Mouse (Mus musculus) gastrocnemius, postnatal 36 days (tissue): ENCODE data around the gene Sesn1. TPM values are rescaled to one million over a fixed set of nuclear protein-coding genes. Genes with fewer than 3 reads are reported as not detected.
A peak's percentile ranks its signal among the peaks of the same experiment; 100 is the strongest.
"Not testable (repeated sequence)": the region's sequence is repeated elsewhere in the genome, so short reads cannot be mapped to it uniquely, and the experiment has no call there.

Source experiments
- DNase-seq, 2 experiments: peaks; one replicate each; pipeline ENCODE4 v3.0.0; 2022
- intact Hi-C: fragments of 180-260 bp; cut with DNase I; formaldehyde crosslinking; loops from one replicate; pipeline ENCODE4 v1.15.1; 2025
- total RNA-seq, 2 experiments: library from RNA; stranded (reverse); gene quantifications; 2 replicates each; pipeline ENCODE4 v1.2.3; 2021

The Sesn1 gene
- total RNA-seq, 2 experiments from 2014 or later, result 17.0 to 32.6 TPM

GRCm38 (mm10) chr10:41896865-41897264, 87.1 kb downstream of the Sesn1 start:
- intact Hi-C loops, result no loop called here
- DNase-seq, result no peak

GRCm38 (mm10) chr10:41901456-41901855, 91.7 kb downstream of the Sesn1 start:
- intact Hi-C loops, result no loop called here

GRCm38 (mm10) chr10:41901864-41902263, 92.1 kb downstream of the Sesn1 start:
- no peak for DNase-seq
- intact Hi-C loops, result no loop called here

More at GRCm38 (mm10) chr10:41901456-41901855, 91.7 kb downstream of the Sesn1 start:
- DNase-seq, result no peak

GRCm38 (mm10) chr10:41907473-41907872, 97.7 kb downstream of the Sesn1 start:
- intact Hi-C loops, result no loop called here
- DNase-seq, result no peak

GRCm38 (mm10) chr10:41907950-41908349, 98.2 kb downstream of the Sesn1 start:
- intact Hi-C loops, result no loop called here
- no peak for DNase-seq

GRCm38 (mm10) chr10:41908899-41909298, 99.2 kb downstream of the Sesn1 start:
- intact Hi-C loops, result no loop called here
- no peak for DNase-seq

- intact Hi-C loops, result no loop called here
- no peak for DNase-seq
Observed at GRCm38 (mm10) chr10:41912290-41912994, 102.7 kb downstream of the Sesn1 start.

GRCm38 (mm10) chr10:41926726-41927125, 117.0 kb downstream of the Sesn1 start:
- intact Hi-C loops, result no loop called here
- DNase-seq, result no peak

DNA sequence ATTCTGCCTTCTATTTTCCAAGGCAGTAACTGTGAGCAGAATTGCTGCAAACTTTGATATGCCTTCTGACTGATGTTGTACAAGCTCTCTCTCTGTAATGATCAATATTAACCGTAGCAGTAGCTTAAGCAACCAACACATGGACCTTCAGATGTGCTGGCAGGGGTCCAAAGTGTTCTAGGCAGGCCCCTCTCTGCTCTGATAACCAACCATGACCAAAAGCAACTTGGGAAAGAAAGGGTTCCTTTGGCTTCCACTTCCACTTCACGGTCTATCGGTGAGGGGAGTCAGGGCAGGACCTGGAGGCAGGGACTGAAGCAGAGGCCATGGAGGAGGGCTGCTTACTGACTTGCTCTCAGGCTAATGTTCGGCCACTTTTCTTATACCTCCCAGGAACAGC, 121.2 kb downstream of the Sesn1 start:
- DNase-seq, result no peak
- intact Hi-C loops, result no loop called here

DNA sequence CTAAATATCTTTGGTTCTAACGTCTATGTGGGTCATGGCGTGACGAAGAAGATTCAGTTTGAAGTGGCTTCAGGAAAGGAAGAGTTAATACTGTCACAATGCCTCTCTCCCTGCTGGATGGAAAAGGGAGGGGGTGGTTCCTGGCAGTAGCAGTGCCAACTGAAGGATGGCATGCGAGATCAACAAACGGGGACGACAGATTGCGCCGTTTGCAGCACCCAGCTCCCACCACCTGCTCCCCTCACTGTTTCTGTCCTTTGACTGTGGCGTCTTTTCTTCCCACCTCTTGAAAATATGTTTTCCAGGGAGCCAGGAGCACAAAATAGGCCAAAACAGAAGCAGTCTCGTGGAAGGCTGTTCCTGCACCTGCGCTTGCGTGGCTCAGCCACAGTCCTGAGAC, 122.2 kb downstream of the Sesn1 start:
- DNase-seq, result no peak
- intact Hi-C loops, result no loop called here

- intact Hi-C loops, result no loop called here
- no peak for DNase-seq
Observed at GRCm38 (mm10) chr10:41932943-41933342, 123.2 kb downstream of the Sesn1 start.

DNA sequence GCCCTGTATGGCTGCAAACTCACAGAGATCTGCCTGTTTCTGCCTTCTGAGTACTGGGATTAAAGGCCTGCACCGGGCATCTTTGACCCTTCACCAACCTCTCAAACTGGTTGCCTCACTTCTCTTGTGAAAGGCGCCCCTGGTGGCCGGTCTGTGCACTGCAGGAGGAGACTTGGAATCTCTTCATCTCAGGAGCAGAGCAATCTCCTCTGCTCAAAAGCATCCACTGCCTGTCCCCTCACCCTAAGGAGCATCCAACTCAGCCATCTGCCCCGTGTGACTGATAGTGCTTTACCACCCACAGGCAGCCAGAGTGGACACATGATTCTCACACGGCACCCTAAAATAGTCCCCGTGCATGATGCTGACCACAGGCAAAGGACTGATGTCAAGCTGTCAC, 123.8 kb downstream of the Sesn1 start:
- peak in 1 of 2 experiments; percentile 57 for DNase-seq
- intact Hi-C loops, result no loop called here

DNA sequence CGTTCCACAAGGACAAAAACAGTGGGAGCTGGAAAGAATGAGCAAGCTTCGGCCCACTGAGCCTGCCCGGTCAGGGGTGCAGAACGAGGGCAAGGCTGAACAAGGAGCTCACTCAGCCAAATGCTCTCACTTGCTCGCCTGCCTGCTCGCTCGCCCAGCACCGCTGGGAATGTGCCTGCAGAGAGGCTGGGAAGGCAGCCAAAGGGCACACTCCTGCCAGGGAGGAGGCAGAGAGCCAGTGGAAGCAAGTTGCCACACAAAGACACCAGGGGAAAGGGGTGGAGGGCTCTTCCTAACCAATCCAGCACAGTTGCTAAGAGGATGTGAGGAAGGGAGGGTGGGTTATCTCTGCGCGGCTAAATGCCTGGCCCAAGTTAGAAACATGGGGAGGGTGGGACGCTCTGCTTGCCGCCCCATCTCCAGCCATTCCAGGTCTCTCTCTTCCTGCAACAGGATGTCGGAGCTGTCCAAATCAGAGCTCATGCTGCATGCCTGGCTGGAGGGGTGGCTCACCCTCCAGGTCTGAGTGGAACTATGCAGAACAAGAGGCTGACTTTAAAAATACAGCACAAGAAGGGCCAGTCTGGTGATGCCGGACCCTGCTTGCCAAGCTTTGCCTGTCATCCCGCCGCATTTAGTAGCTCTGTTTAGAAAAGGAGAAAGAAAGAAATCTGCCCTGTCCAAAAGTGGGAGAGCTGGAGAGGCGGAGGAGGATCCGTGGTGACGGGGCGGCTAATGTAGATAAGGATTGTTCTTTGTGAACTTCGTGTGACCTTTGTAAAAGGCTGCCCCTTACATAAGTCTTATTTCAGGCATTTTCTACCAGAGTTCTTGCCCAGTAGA, 125.1 kb downstream of the Sesn1 start:
- intact Hi-C loops, result no loop called here
- DNase-seq, result peak; percentile 83 to 86

DNA sequence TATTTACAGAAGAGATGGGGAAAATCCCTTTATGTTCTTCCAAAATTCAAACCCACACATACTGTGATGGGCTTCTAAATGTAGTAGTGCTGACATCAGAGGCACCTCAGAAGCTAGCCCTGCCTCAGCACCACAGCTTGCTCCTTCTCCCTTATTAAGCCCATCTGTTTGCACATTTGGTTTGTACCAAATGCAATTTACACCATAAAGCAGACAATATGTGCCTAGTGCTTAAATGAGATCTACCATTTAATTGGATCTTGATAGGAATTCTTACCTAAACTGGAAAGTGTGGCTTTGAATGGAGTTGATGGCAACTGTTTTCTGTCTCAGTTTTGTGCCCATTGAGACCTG, 125.7 kb downstream of the Sesn1 start:
- DNase-seq, result no peak
- intact Hi-C loops, result no loop called here

DNA sequence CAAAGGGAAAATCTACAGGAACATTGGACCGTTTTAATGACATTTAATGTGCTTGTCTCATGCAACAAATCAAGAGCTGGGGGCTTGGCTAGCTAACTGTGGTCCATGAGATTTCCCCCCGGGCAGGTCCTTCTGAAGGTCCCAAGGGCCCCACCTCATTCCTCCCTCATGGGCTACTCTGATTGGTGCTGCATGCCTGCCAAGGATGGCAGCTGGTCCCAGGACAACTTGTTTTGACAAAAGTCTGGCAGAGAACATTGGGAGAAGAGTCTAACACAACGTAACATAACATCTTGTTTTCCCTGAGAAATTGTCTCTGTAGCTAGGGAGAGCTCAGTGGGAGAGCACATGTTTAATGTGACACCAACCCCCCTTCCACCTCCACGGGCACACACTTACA, 126.4 kb downstream of the Sesn1 start:
- intact Hi-C loops, result no loop called here

DNA sequence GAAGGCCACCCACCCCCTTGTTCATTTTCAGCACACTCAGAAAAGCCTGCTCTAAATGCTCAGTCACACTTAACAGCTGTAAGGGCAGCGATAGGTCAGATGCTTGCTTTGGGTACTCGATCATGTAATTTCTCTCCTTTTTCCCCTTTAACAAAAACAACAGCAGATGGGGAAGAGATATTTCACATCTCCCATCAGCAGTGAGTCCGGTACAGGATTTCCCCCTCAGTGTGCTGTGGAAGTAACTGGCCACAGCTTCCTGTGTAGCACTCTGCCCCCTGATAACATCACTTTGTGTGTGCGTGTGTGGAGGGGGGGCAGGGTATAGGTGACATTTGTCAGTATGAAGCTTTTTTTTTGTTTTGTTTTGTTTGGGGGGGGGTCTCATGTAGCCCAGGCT, 127.4 kb downstream of the Sesn1 start:
- intact Hi-C loops, result no loop called here
- no peak for DNase-seq

More for the DNA sequence above, 126.4 kb downstream of the Sesn1 start:
- peak in 1 of 2 experiments; percentile 21 for DNase-seq

GRCm38 (mm10) chr10:41939090-41939489, 129.4 kb downstream of the Sesn1 start:
- DNase-seq, result no peak
- intact Hi-C loops, result no loop called here

GRCm38 (mm10) chr10:41952354-41952753, 142.6 kb downstream of the Sesn1 start:
- DNase-seq, intact Hi-C loops: not testable (repeated sequence)

DNA sequence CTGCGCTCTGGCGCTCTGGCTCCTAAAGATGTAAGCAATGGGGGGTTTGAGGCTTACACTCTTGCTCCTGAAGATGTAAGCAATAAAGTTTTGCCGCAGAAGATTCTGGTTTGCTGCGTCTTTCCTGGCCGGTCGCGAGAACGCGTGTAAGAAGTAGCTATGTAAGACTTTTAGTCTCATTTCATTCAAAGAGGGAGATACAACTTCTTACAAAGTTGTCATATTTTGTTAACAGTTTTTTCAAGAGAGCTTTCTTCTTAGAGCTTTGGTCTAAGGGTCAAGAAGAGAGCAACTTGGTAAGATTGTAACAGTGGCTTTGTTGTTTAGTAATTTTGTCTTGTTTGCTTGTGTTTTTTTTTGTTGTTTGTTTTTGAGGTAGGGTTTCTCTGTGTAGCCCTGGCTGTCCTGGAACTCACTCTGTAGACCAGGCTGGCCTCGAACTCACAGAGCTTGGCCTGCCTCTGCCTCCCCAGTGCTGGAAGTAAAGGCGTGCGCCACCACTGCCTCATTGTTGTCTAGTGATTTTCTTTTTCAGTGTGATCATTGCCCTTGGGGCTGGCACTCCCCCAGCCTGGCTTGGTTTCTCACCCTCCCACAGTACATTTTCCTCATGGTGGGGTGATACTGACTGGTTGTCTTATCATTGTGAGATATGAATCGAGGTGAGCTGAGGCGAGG, 143.3 kb downstream of the Sesn1 start:
- intact Hi-C loops, result no loop called here
- DNase-seq, result no peak

GRCm38 (mm10) chr10:41953528-41953864, 143.8 kb downstream of the Sesn1 start:
- no peak for DNase-seq
- intact Hi-C loops, result no loop called here
